Mouse (Mus musculus) liver, postnatal 0 days (tissue): ENCODE measurements around the gene Rabgap1l.

Experiments used
- CTCF ChIP-seq: sonication (generic); IDR thresholded peaks from 2 replicates; pipeline ENCODE4 v1.5.1; 2016; ENCODE audit warnings: antibody characterized with exemption, low read depth
- EP300 ChIP-seq: IDR thresholded peaks from 2 replicates; pipeline ENCODE4 v1.6.1; 2016; ENCODE audit warnings: antibody characterized with exemption, low read depth, mild to moderate bottlenecking

DNA sequence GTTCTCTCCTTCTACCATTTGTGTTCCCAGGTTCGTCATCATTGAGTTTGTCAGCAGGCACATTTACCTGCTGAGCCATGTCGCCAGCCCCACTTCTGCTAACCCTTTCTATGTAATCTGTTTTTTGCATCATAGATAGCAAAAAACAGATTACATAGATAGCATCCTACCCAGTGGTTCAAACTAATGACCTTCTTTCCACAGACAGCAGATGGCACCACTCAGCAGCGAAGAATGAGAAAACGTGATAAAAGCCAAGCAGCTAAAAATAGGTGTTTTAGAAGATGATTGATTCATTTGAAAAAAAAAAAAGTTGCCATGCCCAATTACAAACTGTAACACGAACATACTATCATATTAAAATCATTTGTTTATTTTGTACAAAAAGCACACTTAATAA, 382.2 kb downstream of the Rabgap1l start:
- peak; percentile 54 for TF ChIP-seq CTCF
- no peak for TF ChIP-seq EP300
